Mouse (Mus musculus) T-cell, adult 2 months (primary cell): Measurements from ENCODE around the gene AC161166.1.
"Not testable (repeated sequence)": the region's sequence is repeated elsewhere in the genome, so short reads cannot be mapped to it uniquely, and the experiment has no call there.

ENCODE experiments used
- DNase-seq: peaks from one replicate; pipeline ENCODE4 v3.0.0; 2022; ENCODE audit warnings: low spot score

AC161166.1 gene

DNA sequence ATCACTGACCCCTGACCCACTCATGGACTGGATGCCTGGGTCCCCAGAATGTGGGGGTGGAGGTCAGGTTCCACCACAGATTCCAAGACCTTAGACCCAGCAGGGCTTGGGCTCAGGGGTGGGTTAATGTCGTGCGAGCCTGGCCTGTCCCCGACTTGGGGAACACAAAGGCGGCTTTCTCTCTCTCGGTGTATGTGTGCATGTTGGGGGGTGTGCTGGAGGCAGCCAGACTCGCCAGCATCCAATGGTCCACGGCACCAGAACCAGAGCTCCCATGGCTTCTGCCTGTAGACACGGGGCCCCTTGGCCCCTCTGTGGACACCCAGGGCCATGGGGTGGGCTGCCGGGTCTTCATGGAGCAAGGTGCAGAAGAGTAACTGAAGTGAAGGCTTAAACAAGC is 26.8 kb downstream of the AC161166.1 start:
- DNase-seq, result no peak

DNA sequence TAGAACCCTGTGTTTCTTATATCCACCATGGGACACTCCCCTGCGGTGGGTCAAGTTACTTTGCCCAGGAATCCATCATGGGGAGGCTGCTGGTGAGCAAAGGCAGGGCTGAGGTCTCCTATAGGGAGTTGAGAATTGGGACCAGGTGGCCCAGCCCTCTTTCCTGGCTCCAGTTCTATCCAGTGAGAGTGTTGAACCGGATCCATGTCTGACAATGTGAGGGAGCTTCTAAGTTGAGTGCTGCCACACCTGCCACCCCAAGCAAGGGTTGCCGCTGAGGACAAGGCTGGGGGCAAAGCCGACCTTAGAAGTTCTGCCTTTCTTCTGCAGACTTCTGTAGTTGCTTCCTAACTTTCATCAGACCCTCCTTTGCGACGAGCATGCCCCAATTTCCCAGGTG is 29.0 kb downstream of the AC161166.1 start:
- DNase-seq, result not testable (repeated sequence)

DNA sequence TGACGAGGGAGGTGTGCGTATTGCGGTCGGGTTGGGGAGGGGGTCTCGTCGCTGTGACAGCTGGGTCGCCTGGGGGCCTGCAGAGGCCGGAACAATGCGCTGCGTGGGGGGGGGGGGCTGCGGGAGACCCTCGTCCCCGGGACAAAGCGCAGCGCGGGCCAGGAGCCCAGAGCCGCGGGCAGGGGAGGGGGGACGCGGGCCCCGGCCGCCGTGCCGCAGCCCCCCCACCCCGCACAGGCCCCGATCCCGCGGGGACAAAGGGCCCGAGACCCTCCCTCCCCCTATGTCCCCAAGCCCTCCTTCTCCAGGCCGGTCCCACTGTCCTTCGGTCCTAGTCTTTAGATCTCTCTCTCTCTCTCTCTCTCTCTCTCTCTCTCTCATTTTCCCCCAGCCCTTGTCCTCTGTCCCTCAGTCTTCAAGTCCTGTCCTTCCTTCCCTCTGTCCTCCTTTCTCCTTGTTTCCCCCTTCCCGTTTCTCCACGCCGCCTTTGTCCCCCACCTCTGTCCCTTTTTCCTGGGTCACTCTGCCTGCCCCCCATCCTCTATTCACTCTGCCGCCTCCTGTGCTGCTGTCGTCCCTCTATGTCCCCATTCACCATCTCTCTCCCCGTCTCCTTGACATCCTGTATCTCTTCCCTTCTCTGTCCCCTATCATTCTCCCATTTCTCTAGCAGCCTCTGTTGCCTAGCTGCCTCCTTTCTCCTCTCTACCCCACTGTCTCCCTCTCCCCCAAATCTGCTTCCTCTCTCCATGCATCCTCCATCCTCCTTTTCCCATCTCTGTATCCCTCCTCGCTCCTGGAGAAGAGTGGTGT is 29.8 kb downstream of the AC161166.1 start:
- no peak for DNase-seq

DNA sequence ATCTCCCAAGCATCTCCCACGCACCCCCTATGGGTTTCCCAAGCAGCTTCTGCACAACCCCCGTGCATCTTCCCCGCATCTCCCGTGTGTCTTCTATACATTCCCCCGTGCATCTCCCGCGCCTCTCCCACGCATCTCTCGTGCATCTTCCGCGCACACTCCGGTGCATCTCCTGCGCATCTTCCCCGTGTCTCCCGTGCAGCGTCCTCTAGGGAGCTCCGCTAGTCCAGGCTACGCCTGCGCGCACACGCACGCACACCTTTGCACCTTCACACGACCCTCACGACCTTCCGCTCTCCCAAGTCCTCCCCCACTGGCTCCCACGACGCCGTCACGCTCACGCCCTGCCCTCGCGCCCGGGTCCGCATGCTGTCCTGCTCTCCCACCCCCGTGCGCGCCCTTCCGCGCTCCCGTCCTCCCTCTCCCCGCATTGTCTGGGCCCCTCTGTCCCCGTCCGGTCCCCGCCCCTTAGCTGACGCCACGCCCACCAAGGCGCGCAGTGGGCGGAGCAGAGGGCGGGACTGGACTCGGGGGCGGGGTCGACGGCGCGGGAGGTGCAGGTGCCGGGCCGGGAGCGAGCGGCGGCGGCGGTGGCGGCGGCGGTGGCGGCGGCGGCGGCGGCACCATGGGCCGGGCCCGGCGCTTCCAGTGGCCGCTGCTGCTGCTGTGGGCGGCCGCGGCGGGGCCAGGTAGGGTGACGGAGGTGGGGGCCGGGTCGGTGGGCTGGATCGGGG is 30.6 kb downstream of the AC161166.1 start, which contains the start of gene Cadm4:
Gene Cadm4, plus strand, starts transcription at position 550 of the 734 bp plus-strand sequence.
- DNase-seq, result peak; percentile 84

DNA sequence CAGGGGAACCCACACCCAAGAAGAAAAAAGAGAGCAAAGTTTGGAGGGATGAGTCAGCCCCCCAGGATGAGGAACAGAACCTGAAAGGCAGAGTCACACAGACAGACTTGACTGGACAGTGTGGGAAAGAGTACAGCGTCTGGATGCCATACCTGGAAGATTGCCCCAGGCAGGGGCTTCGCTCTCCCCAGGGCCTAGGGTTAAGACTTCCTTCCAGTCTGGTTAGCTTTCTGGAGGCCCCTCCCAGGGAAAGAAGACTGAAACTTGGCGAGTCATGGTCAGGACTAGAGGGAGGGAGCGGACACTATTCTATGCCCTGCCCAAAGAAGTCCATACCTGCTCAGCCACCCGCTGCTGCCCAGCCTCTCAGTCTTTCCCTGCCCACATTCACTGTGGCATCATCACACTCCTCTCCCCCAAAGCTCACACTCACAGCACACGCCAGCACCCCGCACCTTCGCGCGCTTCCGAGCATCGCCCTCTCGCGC is 31.2 kb downstream of the AC161166.1 start:
- no peak for DNase-seq

DNA sequence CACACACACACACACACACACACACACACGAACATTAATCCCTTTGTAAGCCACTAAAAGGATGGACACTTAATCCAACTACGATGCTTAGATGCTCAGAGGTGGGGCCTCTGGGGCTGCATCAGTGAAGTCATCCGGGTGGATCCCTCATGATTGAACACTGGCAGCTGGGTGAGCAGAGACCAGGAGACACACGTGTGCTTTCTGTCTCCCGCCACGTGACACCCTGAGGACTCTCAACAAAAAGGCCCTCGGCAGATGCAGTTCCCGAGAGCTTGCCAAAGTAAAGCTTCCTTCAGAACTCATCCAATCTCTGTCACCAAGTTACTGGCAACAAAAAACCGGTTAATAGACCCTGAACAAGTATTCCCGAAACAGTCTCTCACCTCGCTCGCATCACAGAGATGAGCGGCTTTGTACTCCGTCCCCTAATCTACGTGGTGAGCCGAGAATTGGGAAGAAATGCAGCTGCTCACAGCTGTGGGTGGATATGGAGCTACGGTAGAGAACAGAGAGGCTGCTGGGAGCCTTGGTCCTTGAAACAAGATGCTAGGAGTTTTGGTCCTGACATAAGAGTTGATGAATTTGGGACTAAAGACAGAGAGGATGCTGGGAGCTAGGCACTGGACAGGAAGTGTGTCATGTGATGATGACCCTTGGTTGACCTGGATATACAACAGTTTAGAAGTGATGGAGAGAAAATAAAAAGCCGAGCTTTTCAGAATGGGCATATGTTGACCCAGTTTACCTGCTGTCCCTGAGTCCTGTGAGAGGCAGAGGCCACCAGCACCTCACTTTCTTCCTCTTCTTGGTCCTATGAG is 31.9 kb downstream of the AC161166.1 start:
- no peak for DNase-seq

DNA sequence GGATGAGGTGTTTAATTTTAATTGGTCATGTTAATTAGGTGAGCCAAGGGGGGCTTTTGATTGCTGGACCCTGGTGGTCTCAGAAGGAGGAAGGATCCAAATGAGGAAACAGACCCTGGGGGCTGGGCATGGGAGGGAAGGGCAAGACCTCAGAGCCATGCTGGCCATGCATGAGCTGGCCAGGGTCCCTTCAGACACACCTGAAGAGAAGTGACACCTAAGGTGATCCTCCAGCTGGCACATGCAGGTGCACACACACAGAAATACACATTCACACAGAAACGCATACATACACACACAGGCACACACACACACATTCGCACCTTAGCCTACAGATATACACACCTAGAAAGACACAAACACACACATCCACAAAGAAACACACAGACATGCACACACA is 32.6 kb downstream of the AC161166.1 start:
- no peak for DNase-seq

DNA sequence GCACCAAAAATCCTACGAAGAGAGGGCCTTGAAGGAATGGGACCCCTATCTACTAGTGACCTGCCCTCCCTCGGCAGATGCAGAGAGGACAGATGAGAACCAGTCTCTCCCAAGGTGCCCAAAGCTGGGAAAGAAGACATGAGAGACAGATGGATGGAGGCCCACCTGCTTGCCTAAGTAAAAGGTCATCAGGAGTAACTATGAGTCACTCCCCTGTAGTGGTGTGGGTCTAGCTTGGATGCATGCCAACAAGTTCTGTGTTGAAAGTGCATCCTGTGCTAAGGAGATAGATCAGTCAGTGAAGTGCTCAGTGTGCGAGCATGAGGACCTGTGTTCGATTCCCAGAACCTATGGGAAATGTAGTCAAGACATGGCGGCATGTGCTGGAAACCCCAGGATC is 33.3 kb downstream of the AC161166.1 start:
- DNase-seq, result no peak

DNA sequence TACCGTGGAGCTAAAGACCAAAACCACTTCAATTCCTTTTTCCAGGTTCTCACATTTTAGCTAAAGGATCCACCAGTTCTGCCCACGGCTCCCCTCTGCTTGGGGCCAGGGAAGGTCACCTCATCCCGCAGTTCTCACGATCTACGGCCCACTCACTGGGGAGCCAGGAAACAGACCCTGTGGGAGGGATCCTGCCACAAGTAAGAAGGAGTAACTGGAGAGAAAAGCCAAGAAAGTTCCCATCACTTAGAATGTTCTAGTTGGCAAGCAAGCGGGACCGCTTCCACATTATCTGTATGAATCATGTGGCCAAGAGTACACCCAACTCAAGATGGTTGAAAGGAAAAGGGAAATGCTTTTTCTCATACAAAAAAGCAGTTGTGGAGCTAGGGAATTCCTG is 35.4 kb downstream of the AC161166.1 start:
- no peak for DNase-seq

DNA sequence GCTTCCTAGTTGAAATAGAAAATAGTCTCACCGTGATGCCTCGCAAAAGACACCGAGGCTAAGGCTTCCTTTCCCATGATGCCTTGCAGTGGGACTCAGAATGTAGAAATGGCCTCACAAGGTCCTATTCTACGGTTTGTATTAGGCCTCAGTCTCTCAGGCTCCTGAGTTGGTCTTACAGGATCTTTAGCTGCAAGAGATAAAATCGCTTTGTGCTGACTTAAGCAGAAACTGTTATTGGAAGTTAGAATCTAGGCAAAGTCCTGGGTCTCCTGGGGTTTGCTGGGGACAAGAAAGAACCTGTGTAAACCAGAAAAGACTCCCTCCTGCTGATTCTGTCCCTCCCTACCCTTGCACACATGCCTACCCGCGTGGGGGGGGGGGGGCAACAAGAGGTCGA is 35.9 kb downstream of the AC161166.1 start:
- no peak for DNase-seq

DNA sequence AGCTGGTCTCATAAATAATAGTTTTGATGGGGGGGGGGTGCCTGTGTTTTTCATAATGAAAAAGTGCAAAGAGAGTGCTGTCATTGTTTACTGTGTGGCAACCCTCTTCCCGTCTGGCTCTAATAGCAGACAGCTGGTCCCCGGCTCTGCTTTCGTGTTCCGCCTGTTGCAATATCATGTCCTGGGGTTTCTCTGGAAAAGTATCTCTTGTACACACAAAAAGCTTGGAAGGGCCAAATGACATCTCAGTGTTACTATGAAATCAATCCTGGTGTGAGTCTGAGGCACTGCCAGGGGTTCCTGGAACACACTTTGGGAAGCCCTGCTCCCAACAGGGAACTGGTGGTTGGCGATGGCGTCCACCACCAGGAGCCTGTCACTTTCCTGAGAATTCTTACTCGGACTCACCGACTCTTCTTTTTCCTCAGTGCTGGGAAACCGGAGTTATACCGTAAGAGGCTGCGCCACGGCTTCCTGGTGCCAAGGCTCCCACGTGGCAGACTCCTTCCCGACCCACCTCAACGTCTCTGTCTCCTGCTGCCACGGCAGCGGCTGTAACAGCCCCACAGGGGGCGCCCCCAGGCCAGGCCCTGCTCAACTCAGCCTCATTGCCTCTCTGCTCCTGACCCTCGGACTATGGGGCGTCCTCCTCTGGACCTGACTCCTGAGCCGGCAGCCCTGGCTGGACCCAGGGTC is 37.3 kb downstream of the AC161166.1 start:
- DNase-seq, result no peak

DNA sequence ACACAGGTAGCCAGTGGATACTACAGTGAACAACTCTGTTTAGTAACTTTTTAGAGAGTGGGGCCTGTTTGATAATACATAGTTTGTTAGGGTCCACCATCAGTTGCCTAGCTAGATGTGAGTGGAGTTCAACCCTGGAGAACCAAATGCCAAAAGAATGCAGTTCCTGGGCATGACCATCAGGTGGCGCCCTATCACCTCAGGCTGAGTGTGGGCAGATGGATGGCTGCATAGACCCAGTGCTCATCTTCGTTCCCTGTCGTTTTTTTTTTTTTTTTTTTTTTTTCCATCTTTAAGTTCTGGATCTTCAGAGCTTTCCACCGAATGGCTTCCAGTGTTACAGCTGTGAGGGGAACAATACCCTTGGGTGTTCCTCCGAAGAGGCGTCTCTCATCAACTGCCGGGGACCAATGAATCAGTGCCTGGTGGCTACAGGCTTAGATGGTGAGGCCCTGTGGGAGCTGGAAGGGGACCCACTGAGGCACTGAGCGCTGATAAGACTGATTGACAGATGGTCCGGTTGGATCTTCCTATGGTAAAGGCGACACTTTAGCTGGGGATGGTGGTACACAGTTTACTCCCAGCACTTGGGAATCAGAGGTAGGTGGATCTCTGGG is 38.2 kb downstream of the AC161166.1 start:
- DNase-seq, result peak; percentile 70

DNA sequence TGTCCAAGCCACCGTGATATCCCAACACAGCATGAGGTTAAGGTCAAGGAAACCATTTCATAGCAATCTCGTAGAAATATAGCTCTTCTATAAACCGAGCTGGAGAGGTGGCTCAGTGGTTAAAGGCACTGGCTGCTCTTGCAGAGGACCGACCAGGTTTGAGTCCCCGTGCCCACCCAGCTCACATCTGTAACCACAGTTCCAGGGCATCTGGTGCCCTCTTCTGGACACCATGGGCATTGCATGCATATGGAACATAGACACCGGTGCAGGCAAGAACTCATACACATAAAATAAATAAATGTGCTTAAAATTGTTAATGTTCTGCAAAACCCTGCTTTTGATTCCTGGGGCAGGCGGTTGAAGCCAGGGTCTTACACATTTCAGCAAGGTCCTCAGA is 39.3 kb downstream of the AC161166.1 start:
- DNase-seq, result peak; percentile 53

DNA sequence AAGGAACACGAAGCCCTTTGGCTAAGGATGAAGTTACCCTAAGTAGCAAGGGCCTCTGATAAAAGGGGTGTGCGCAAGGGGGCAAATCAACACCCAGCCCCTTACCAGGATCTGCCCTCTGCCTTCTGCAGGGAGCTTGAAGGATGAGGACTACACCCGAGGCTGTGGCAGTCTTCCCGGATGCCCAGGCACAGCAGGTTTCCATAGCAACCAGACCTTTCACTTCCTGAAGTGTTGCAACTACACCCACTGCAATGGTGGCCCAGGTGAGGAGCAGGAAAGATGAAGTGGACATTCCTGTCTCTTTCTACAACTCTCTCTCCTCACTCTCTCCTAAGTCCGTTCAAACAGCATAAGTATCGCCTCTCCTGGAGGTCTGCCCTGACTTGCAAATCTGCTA is 39.8 kb downstream of the AC161166.1 start:
- DNase-seq, result no peak

DNA sequence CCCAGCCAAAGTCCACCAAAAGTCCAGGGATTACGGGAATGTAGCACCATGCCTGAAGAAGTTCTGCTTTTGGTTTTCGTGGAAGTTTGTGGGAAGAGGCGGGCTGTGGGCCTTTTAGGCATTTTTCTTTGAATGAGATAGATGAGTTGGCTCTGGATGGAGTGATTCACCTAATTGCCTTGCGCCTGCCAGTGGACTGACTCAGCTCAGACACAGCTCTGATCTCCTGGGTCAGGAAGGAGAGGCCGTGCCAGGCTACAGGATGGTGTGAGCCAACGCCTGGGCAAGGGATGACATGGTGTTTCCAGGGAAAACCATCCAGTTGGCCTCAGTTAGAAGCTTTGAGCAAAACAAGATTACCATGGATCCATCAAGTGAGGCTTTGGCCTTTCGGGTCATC is 41.9 kb downstream of the AC161166.1 start:
- no peak for DNase-seq

DNA sequence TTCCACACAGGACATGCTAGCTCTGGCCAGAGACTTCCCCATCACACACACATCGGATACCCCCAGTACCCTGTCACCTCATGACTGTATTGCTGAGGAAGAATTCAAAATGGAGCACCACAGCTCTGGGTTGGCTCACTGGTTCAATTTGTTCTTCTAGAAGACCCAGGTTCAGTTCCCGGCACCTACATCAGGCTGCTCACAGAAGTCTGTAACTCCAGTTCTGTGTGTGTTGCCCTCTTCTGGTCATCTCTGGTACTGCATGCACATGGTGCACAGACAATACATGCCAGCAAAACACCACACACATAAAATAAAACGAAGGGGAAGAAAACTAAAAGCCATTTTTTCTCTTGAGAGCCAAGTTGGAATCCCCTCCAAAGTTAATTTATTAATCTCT is 43.1 kb downstream of the AC161166.1 start:
- DNase-seq, result peak; percentile 64

DNA sequence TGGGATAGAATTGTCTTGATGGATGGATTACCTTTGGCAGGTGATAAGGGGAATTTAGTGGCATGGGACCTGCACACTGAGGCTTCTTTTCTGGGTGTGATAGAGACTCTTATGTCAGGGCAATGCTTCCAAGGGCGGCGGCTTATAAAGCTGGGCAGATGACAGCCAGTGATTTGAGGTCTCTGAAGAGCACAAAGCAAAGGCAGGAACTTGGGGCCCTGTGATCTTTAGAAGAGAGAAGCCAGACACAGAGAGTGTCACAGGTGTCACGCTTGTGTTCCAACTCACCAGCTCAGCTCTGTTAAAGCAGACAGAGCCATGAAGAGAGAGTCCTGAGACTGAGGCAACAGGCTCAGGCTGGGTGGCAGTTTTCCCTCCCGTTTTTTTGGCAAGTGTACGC is 44.4 kb downstream of the AC161166.1 start:
- DNase-seq, result peak; percentile 77

DNA sequence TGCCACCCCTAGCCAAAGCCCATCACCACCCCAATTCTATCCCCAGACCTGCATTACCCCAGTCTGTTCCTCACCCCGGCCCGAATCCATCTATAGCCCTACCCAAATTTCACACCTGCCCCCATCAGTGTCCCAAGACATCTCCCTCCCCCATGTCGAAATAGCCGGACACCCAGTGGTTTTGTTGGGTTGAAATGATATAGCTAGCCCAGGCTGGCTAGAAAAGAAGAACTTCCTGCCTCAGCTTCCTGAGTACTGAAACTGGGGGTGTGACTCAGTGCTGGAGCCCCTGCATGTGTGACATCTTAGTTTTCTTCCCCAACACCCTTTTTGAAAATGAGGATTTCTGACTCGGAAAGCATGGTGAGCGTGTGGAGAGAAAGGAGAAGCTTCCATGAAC is 45.4 kb downstream of the AC161166.1 start:
- no peak for DNase-seq

DNA sequence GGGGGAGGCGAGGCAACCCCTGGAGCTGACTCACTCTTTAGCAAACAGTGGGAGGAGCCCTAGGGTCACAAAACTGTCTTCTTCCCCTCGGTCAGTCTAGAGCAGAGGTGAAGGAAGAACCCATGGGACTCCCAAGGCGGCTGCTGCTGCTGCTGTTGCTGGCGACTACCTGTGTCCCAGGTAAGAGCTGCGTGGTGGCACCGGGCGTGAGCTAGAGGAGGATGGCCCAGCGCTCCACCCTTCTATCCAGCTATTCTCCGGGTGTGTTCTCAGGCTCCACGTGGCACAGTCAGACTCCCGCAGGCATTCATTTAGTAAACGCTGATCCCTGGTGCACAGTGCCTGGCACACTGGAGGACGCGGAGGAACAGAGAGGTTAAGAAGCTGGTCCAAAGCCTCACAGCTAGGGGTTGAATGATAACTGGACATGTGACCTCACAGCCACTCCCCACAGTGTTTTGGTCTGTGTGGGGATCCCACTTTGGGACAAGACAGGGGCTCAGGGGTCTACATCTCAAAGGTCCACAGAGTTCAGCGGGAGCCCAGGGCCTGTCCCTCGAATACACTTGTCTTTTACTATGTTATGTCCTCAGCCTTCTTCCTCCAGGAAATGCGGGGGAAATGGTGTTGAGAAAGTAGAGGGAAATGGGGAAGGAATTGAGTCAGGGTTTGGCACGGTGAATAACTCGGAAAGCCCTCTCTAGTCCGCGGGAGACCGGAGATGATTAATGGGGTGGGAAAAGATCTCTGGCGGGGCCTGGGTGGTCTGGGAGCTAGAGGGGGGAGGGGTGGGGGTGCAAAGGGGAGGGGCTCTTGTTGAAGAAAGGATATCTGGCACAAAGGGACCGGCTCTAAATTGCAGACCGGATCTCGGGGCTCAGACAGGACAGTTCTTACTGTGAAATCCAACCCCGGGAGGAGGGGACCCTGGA is 49.6 kb downstream of the AC161166.1 start, which contains the start of gene Plaur:
Gene Plaur, plus strand, starts transcription at position 97 of the 932 bp plus-strand sequence.
- peak; percentile 66 for DNase-seq
